Mouse (Mus musculus) CH12.LX (cell line): ENCODE measurements around the gene Lrrc73. TPM values are rescaled to one million over a fixed set of nuclear protein-coding genes. Genes with fewer than 3 reads are reported as not detected.
A peak's percentile ranks its signal among the peaks of the same experiment; 100 is the strongest.

Source experiments
- DNase-seq: peaks from one replicate; pipeline ENCODE4 v3.0.0-alpha.2; 2013; ENCODE audit errors: extremely low read depth
- H3K27ac ChIP-seq: 2 replicates; pipeline ENCODE4 v1.5.1; 2012; ENCODE audit warnings: low read depth, mild to moderate bottlenecking, control low read depth, moderate library complexity; ENCODE audit not compliant: insufficient read depth
- H3K27me3 ChIP-seq: replicated peaks from 2 replicates; pipeline ENCODE3; 2012; ENCODE audit warnings: inconsistent platforms
- H3K36me3 ChIP-seq, 2 experiments: replicated peaks in 1 of 2; 2 replicates each; pipeline versions ENCODE3 to v1.6.1; 2012; ENCODE audit warnings: inconsistent platforms in 1 of 2, low read length in 1 of 2, mild to moderate bottlenecking in 1 of 2, mixed read lengths in 1 of 2, moderate library complexity in 1 of 2; ENCODE audit not compliant: control insufficient read depth in 1 of 2, insufficient read depth in 1 of 2
- H3K4me1 ChIP-seq, 2 experiments: 2 replicates each; pipeline ENCODE4 v1.6.1; 2012; ENCODE audit warnings: inconsistent platforms in 1 of 2, moderate library complexity in 1 of 2; ENCODE audit not compliant: insufficient read depth in 2 of 2, control insufficient read depth in 1 of 2
- H3K4me2 ChIP-seq: 2 replicates; pipeline ENCODE4 v1.6.1; 2012; ENCODE audit warnings: low read depth, mild to moderate bottlenecking, control low read depth; ENCODE audit not compliant: poor library complexity, insufficient read depth, severe bottlenecking
- H3K4me3 ChIP-seq, 3 experiments: fragments of 150-350 bp in 1 of 3; sonication (generic) in 1 of 3; replicated peaks in 1 of 3; 2 replicates each; pipeline versions ENCODE3 to v1.5.1; 2011 to 2012; ENCODE audit warnings: low read depth in 2 of 3, low read length in 2 of 3, mild to moderate bottlenecking in 2 of 3, moderate library complexity in 2 of 3, control low read depth in 1 of 3, improper control_type of control experiment in 1 of 3, inconsistent platforms in 1 of 3, mixed read lengths in 1 of 3; ENCODE audit not compliant: poor library complexity in 1 of 3
- H3K79me2 ChIP-seq: replicated peaks from 2 replicates; pipeline ENCODE4 v1.6.1; 2012; ENCODE audit warnings: mild to moderate bottlenecking, moderate library complexity; ENCODE audit not compliant: control insufficient read depth, poor library complexity, insufficient read depth, severe bottlenecking; ENCODE audit errors: extremely low read depth
- H3K9ac ChIP-seq: 2 replicates; pipeline ENCODE4 v1.6.1; 2012; ENCODE audit warnings: low read depth, mild to moderate bottlenecking, control low read depth, moderate library complexity; ENCODE audit not compliant: insufficient read depth
- H3K9me3 ChIP-seq: replicated peaks from 2 replicates; pipeline ENCODE3; 2012; ENCODE audit warnings: low read length, inconsistent platforms, mixed read lengths
- CTCF ChIP-seq, 2 experiments: IDR thresholded peaks in 1 of 2; conservative IDR thresholded peaks in 1 of 2; 2 replicates each; pipeline ENCODE4 v1.5.1; 2011 to 2012; ENCODE audit warnings: low read depth in 2 of 2, low read length in 2 of 2, improper control_type of control experiment in 1 of 2, inconsistent platforms in 1 of 2, mild to moderate bottlenecking in 1 of 2, moderate library complexity in 1 of 2
- ETS1 ChIP-seq: conservative IDR thresholded peaks from 2 replicates; pipeline ENCODE4 v1.6.1; 2012; ENCODE audit warnings: low read depth, mild to moderate bottlenecking, inconsistent platforms, low read length, improper control_type of control experiment, moderate library complexity
- IRF4 ChIP-seq: IDR thresholded peaks from 2 replicates; pipeline ENCODE4 v1.6.1; 2014; ENCODE audit warnings: low read depth, mild to moderate bottlenecking, inconsistent platforms, low read length, improper control_type of control experiment
- JUN ChIP-seq: IDR thresholded peaks from 2 replicates; pipeline ENCODE4 v1.6.1; 2011; ENCODE audit warnings: low read depth, mild to moderate bottlenecking, low read length, improper control_type of control experiment, moderate library complexity; ENCODE audit not compliant: insufficient read depth
- JUND ChIP-seq: conservative IDR thresholded peaks from 2 replicates; pipeline ENCODE4 v1.6.1; 2011; ENCODE audit warnings: low read depth, low read length, improper control_type of control experiment
- MAFK ChIP-seq: IDR thresholded peaks from 2 replicates; pipeline ENCODE4 v1.6.1; 2011; ENCODE audit warnings: low read length, improper control_type of control experiment; ENCODE audit not compliant: insufficient replicate concordance
- NELFE ChIP-seq: IDR thresholded peaks from 2 replicates; pipeline ENCODE4 v1.6.1; 2011; ENCODE audit warnings: low read depth, low read length, improper control_type of control experiment
- PAX5 ChIP-seq: IDR thresholded peaks from 2 replicates; pipeline ENCODE4 v1.6.1; 2012; ENCODE audit warnings: low read length, inconsistent platforms, mixed read lengths
- ZC3H11A ChIP-seq: IDR thresholded peaks from 2 replicates; pipeline ENCODE4 v1.6.1; 2012; ENCODE audit warnings: low read depth, mild to moderate bottlenecking, inconsistent platforms, low read length, improper control_type of control experiment
- ZMIZ1 ChIP-seq: IDR thresholded peaks from 2 replicates; pipeline ENCODE4 v1.6.1; 2012; ENCODE audit warnings: low read depth, mild to moderate bottlenecking, inconsistent platforms, low read length, improper control_type of control experiment
- ZNF384 ChIP-seq: IDR thresholded peaks from 2 replicates; pipeline ENCODE4 v1.6.1; 2012; ENCODE audit warnings: low read depth, low read length, improper control_type of control experiment, inconsistent platforms
- dilution Hi-C: fragments of 300-500 bp; cut with MboI; formaldehyde crosslinking; loops from 2 replicates; pipeline ENCODE4 v1.14.3; 2020; ENCODE audit warnings: low sequenced_read_pairs; ENCODE audit not compliant: extremely low pct_unique_long_range_greater_than_20kb, extremely low pct_ligation_motif_present
- in situ Hi-C: fragments of 300-500 bp; cut with MboI; formaldehyde crosslinking; loops from 3 replicates; pipeline ENCODE4 v1.14.3; 2019; ENCODE audit warnings: low sequenced_read_pairs, low pct_ligation_motif_present, low pct_unique_long_range_greater_than_20kb, mixed read lengths
- polyA plus RNA-seq: library from polyadenylated mRNA; unstranded; fragments of >175 nt; gene quantifications from 2 replicates; pipeline ENCODE4 v1.2.1, GENCODE M21; 2012; ENCODE audit warnings: low read depth; ENCODE audit not compliant: insufficient read length
- total RNA-seq, 2 experiments: library from RNA; depleted of rRNA; stranded (reverse); fragments of 300-350 nt in 1 of 2; fragments of >200 nt in 1 of 2; gene quantifications; 2 replicates each; pipeline ENCODE4 v1.2.3; 2012 to 2014

The Lrrc73 gene
- total and polyA plus RNA-seq, 3 experiments = 1.8 to 4.0 (median 3.6) TPM

GRCm38 (mm10) chr17:46285407-46285806 is 32.1 kb downstream of the Lrrc73 start:
- DNase-seq = no peak
- dilution Hi-C loops = no loop called here
- H3K4me2 ChIP-seq = no peak overlapping the region

GRCm38 (mm10) chr17:46287678-46288095 is 34.4 kb downstream of the Lrrc73 start:
- no peak for TF ChIP-seq ETS1
- no peak for TF ChIP-seq JUN
- no peak for TF ChIP-seq PAX5
- Histone ChIP-seq H3K36me3 (no peaks in the 10 kb centered on the region), H3K27ac (no peak overlapping the region), H3K4me2 (no peak overlapping the region), H3K9ac (no peak overlapping the region), H3K4me3 (no peak overlapping the region), H3K27me3 (peaks cover 15% of the 10 kb centered on the region), H3K4me1 (peaks cover 7% of the 10 kb centered on the region in 2 experiments), H3K9me3 (no peaks in the 10 kb centered on the region), H3K79me2 (no peaks in the 10 kb centered on the region)
- in situ Hi-C loops (no loop called here), dilution Hi-C loops (no loop called here)
- no peak for DNase-seq

More at GRCm38 (mm10) chr17:46285407-46285806, 32.1 kb downstream of the Lrrc73 start:
- H3K9ac ChIP-seq = no peak overlapping the region
- TF ChIP-seq NELFE (no peak), MAFK (peak; percentile 91), ZMIZ1 (no peak), ZNF384 (no peak)
- TF ChIP-seq, all 38 proteins: peak for 1
- Histone ChIP-seq H3K27me3 (peaks cover 3% of the 10 kb centered on the region), H3K4me1 (peaks cover 7 to 16% of the 10 kb centered on the region in 2 experiments), H3K36me3 (peaks cover 2 to 8% of the 10 kb centered on the region in 2 experiments), H3K9me3 (no peaks in the 10 kb centered on the region), H3K4me3 (no peak overlapping the region), H3K27ac (no peak overlapping the region), H3K79me2 (peaks cover 20% of the 10 kb centered on the region)
- in situ Hi-C loops = no loop called here

GRCm38 (mm10) chr17:46296601-46297000 is 43.3 kb downstream of the Lrrc73 start:
- dilution Hi-C loops = no loop called here
- peaks cover 59% of the 10 kb centered on the region for H3K27me3 ChIP-seq
- H3K27ac ChIP-seq = no peak overlapping the region
- no peak for DNase-seq
- no peak overlapping the region for H3K9ac ChIP-seq
- in situ Hi-C loops = no loop called here
- no peaks in the 10 kb centered on the region for H3K36me3 ChIP-seq
- H3K4me3 ChIP-seq = no peak overlapping the region
- H3K4me1 ChIP-seq = peaks cover 8 to 10% of the 10 kb centered on the region in 2 experiments
- H3K9me3 ChIP-seq = peaks cover 1% of the 10 kb centered on the region
- H3K79me2 ChIP-seq = no peaks in the 10 kb centered on the region
- no peak for TF ChIP-seq CTCF (conservative IDR thresholded peaks at IDR 0.05 in 1 of 2, IDR thresholded peaks at IDR 0.05 in 1 of 2; ENCODE audit: low read depth in 2 of 2, low read length in 2 of 2)
- 0 out of 2 replicates have a peak, but pooled peaks have one; percentile 35 for TF ChIP-seq JUND
- peak; percentile 69 for TF ChIP-seq IRF4
- no peak for TF ChIP-seq ZC3H11A
- H3K4me2 ChIP-seq = 0 out of 2 replicates have a peak overlapping the region, but pooled peaks have one; percentile 2
